Mouse (Mus musculus) embryonic fibroblast, embryonic 13.5 days (primary cell): ENCODE measurements around the gene Vrk3. TPM values are rescaled to one million over a fixed set of nuclear protein-coding genes. Genes with fewer than 3 reads are reported as not detected.
"Not testable (repeated sequence)": the region's sequence is repeated elsewhere in the genome, so short reads cannot be mapped to it uniquely, and the experiment has no call there.

ENCODE experiments used
- H3K27ac ChIP-seq: 2 replicates; pipeline ENCODE4 v1.5.1; 2012; ENCODE audit warnings: low read length, control low read depth, inconsistent platforms; ENCODE audit not compliant: insufficient read depth
- H3K4me1 ChIP-seq: 2 replicates; pipeline ENCODE4 v1.6.1; 2011; ENCODE audit warnings: low read length; ENCODE audit not compliant: control insufficient read depth, insufficient read depth
- H3K4me3 ChIP-seq: 2 replicates; pipeline ENCODE4 v1.5.1; 2011; ENCODE audit warnings: mild to moderate bottlenecking, control low read depth, low read length; ENCODE audit not compliant: insufficient read depth
- CTCF ChIP-seq: IDR thresholded peaks from 2 replicates; pipeline ENCODE4 v1.5.1; 2011; ENCODE audit warnings: mild to moderate bottlenecking, control low read depth, low read length, moderate library complexity, borderline replicate concordance; ENCODE audit not compliant: insufficient read depth
- POLR2A ChIP-seq: IDR thresholded peaks from 2 replicates; pipeline ENCODE4 v1.6.1; 2011; ENCODE audit warnings: low read depth, mild to moderate bottlenecking, control low read depth, low read length, moderate library complexity
- polyA plus RNA-seq: library from polyadenylated mRNA; stranded (reverse); fragments of >200 nt; gene quantifications from 2 replicates; pipeline ENCODE4 v1.2.4, GENCODE M21; 2011; ENCODE audit warnings: low read depth; ENCODE audit not compliant: missing spikeins, insufficient read length

Gene Vrk3
- polyA plus RNA-seq = 26.3 and 27.4 TPM in 2 replicates

DNA sequence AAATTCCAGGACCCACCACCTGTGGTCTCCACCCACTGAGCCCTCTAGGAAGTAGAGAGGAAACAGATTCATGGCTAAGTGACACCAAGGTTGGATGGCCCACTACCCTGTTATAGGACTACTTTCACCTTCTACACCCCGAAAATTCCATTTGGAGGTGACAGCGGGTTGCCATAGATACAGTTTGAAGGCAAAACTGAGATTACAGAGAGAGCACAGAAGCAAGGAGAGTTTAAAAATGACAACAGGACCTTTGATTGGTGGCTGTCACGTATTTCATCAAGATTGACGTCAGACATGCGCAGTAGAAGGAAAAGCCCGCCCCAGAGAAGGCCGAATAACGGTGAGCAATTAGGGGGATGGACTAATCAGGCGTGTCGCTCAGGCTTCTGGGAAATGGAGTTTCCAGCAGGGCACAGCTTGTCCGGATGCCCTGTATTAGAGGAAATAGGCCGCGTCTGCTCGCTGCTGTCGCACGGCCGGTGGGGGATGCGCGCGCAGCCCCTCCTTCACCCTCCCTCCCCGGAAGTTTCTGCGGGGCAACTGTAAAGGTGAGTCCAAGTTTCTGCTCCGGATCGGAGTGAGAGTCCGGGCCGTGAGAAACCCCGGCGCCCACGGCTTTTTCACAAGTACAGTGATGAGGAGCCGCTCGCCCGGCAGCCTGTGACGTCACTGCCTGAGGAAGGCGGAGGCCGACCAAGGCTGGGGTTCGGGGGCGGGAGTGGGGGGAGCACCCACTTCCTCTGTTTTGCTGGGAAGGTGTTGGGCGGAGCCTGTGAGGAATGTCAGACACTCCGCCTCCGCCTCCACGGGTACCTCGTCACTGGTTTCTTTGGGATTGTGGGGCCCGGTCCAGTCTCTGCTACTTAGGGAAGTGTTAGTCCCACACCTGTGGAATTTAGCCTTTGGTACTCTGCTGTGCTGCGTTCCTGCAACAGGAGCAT lies at the start of gene Vrk3:
Gene Vrk3 (plus strand): TSS at position 313 of the 944 bp plus-strand sequence.
- Histone ChIP-seq H3K27ac (peak within 1 kb of the TSS; percentile 93), H3K4me3 (peak within 1 kb of the TSS; percentile 81), H3K4me1 (no peaks in the 10 kb centered on the region)
- TF ChIP-seq CTCF (no peak), POLR2A (peak; percentile 58)

GRCm38 (mm10) chr7:44701921-44702320 lies 46.3 kb upstream of the Vrk3 start:
- peak; percentile 28; the same call in 1 of the 2 replicates for TF ChIP-seq CTCF
- no peak for TF ChIP-seq POLR2A
- peaks cover 4% of the 10 kb centered on the region for H3K4me1 ChIP-seq
- no peak overlapping the region for H3K27ac ChIP-seq
- no peak overlapping the region for H3K4me3 ChIP-seq

DNA sequence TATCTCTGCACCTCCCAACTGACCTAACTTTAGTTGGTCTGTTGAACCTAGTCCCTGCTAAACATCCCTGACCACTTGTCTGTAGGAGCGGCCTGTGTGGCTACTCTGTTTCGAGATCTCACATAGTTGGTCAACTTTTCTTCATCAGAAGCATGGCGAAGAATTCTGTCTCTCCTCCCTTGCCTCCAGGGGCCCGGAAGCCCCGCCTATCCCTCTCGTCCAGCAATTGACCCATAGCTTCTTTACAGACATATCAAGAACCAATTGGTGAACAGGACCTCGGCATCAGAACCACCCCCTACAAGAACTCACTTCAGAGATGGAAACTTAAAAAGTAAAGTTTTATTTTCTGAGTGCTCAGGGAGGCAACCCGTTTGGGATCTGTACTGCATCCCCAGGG lies 45.2 kb upstream of the Vrk3 start:
- TF ChIP-seq POLR2A = no peak
- TF ChIP-seq CTCF = no peak
- no peak overlapping the region for H3K4me3 ChIP-seq
- H3K4me1 ChIP-seq = peaks cover 4% of the 10 kb centered on the region; the same call in 1 of the 2 replicates
- no peak overlapping the region for H3K27ac ChIP-seq

- no peak overlapping the region for H3K4me3 ChIP-seq
- no peaks in the 10 kb centered on the region for H3K4me1 ChIP-seq
- no peak overlapping the region for H3K27ac ChIP-seq
- TF ChIP-seq POLR2A (no peak), CTCF (no peak)
These were observed 43.9 kb upstream of the Vrk3 start for GRCm38 (mm10) chr7:44704363-44704762.

GRCm38 (mm10) chr7:44705086-44705485 lies 43.1 kb upstream of the Vrk3 start:
- H3K4me3 ChIP-seq = no peak overlapping the region
- H3K27ac ChIP-seq = no peak overlapping the region
- no peaks in the 10 kb centered on the region for H3K4me1 ChIP-seq
- TF ChIP-seq POLR2A (no peak), CTCF (no peak)

GRCm38 (mm10) chr7:44706322-44706721 lies 41.9 kb upstream of the Vrk3 start:
- H3K27ac ChIP-seq = no peak overlapping the region
- TF ChIP-seq CTCF (no peak), POLR2A (no peak)
- no peaks in the 10 kb centered on the region for H3K4me1 ChIP-seq
- H3K4me3 ChIP-seq = no peak overlapping the region

DNA sequence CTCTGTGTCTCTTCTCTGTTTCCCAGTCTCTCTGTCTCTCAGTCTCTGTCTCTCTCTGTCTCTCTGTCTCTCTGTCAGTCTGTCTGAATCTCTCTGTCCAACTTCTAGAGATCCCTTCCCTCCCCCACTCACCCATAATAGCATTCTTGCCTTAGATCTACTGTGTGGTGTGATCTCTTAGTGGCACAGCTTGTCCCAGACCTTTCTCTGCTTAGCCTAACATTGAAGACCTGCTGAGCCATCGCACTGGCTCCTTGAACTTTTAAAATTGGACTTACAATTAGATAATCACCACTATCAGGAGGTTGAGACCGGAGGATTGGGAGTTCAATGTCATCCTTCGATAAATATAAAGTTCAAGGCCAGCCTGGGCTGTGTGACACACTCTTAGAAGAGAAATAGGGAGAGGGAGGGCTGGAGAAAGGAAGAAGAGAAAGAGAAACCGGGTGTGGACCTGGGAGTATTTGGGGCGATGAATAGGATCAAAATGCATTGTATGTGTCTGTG lies 41.0 kb upstream of the Vrk3 start:
- H3K27ac ChIP-seq = no peak overlapping the region
- H3K4me3 ChIP-seq = no peak overlapping the region
- H3K4me1 ChIP-seq = no peaks in the 10 kb centered on the region
- TF ChIP-seq POLR2A (no peak), CTCF (no peak)

DNA sequence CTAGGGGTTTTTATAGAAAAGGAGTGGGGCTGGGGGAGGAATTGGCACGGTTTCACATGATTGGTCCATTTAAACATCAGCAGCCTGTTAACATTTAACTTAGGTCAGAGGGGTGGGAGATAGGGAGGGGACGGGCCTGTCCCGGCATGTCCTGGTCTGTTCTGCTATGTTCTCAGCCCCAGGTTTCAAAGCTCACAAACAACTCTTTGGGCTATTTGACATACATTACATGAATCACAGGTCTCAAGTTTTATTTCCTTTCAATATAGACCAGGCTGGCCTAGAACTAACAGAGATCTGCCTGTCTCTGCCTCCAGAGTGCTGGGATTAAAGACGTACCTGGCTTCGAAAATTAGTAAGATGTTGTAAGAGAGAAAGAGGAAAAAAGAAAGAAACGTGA lies 40.1 kb upstream of the Vrk3 start:
- not testable (repeated sequence) for H3K27ac ChIP-seq

GRCm38 (mm10) chr7:44708574-44708973 lies 39.6 kb upstream of the Vrk3 start, which contains the start of gene Izumo2:
TSS of gene Izumo2 (plus strand) at chr7:44708742.
- Histone ChIP-seq H3K27ac (no peak within 1 kb of the TSS), H3K4me1 (no peaks in the 10 kb centered on the region), H3K4me3 (no peak within 1 kb of the TSS)
- TF ChIP-seq POLR2A = no peak
- TF ChIP-seq CTCF = no peak

More for the DNA sequence above, 40.1 kb upstream of the Vrk3 start:
- H3K4me3 ChIP-seq, H3K4me1 ChIP-seq: not testable (repeated sequence)

GRCm38 (mm10) chr7:44709881-44710280 lies 38.3 kb upstream of the Vrk3 start:
- no peak overlapping the region for H3K4me3 ChIP-seq
- H3K4me1 ChIP-seq = no peaks in the 10 kb centered on the region
- no peak overlapping the region for H3K27ac ChIP-seq
- TF ChIP-seq CTCF (no peak), POLR2A (no peak)
